Comparison of ENCODE assay signal across 16 mouse cellular contexts in genomic region chr3:96124235-96124634, GRCm38 (mm10).
"Had no signal": no experiment of that assay in that cellular context is flagged by ENCODE, and none has a peak within 500 bp of the region (broad histone marks: within the 10 kb centered on the region; RNA-seq: fewer than 3 reads in every experiment).

No protein-coding gene starts in this region.

- H3K27ac ChIP-seq: neural tube, embryonic 13.5 days; neural tube, embryonic 15.5 days; stomach, embryonic 15.5 days; stomach, postnatal 0 days had no signal

- H3K9me3 ChIP-seq: neural tube, embryonic 13.5 days; neural tube, embryonic 15.5 days; stomach, embryonic 15.5 days had no signal

- H3K4me1 ChIP-seq: neural tube, embryonic 13.5 days; neural tube, embryonic 15.5 days; stomach, embryonic 15.5 days had no signal

- DNase-seq: retina, postnatal 1 day; right cerebral cortex, adult 18-20 months; right cerebral cortex, postnatal 14 days; right cerebral cortex, postnatal 25 days; right cerebral cortex, postnatal 4 days; spleen, adult 18-20 months; thymus, adult 18-20 months; thymus, adult 2 months; thymus, postnatal 14 days; thymus, postnatal 25 days; thymus, postnatal 36 days; thymus, postnatal 4 days had no signal

- H3K4me3 ChIP-seq: neural tube, embryonic 13.5 days; neural tube, embryonic 15.5 days; stomach, embryonic 15.5 days had no signal

- H3K36me3 ChIP-seq: neural tube, embryonic 13.5 days; neural tube, embryonic 15.5 days; stomach, embryonic 15.5 days had no signal

- H3K9ac ChIP-seq: neural tube, embryonic 13.5 days; neural tube, embryonic 15.5 days; stomach, embryonic 15.5 days had no signal

- H3K27me3 ChIP-seq: neural tube, embryonic 13.5 days; neural tube, embryonic 15.5 days; stomach, embryonic 15.5 days had no signal
